Mouse (Mus musculus) naive thymus-derived CD4-positive, alpha-beta T cell, adult 2 months (primary cell): ENCODE data around the gene Pde2a.

Source experiments
- DNase-seq: peaks from one replicate; pipeline ENCODE4 v3.0.0-alpha.2; 2011; ENCODE audit warnings: low read depth

The Pde2a gene

DNA sequence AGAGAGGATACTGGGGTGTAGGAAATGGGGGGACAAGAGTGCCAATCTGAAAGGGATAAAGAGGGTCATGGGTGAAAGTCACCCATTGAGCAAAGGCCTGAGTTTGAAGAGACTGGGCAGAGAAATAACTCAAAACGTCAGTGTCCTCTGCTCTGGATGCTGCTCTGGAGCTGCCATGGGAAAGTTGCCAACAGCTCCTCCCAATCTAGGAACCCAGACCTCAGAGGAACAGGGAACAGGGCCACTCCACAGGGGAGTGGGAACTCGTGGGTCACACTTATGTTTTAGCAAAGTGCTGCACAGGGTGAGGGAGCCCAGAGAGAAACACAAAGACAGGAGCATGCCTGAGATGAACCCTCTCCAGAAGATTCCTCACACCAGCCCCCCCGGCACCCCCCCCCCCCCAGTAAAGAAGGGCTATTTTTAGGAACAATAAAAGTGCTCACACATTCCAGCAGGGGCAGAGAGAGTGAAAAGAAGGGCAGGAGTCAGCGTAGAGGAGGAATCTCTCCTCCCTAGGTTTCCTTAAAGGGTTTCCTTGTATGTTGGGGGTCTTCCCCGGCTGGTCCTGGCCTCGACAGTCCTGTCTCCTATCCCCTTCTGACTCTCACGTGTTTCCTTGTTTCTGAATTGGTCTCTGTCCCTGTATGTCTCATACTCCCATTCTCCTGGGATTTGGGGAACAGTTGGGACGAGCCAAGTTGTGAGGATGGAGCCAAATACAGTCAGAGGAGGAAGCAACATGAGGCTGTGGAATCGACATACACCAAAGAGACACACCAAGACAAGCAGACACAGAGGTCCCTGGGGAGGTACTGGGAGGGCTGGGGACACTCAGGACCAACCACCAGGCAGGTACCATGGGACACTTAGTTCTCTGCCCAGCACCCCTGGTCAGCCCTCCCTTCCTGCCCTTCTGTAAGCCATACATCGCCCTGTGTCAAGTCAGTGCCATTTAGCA, 51.4 kb downstream of the Pde2a start:
- DNase-seq = no peak

DNA sequence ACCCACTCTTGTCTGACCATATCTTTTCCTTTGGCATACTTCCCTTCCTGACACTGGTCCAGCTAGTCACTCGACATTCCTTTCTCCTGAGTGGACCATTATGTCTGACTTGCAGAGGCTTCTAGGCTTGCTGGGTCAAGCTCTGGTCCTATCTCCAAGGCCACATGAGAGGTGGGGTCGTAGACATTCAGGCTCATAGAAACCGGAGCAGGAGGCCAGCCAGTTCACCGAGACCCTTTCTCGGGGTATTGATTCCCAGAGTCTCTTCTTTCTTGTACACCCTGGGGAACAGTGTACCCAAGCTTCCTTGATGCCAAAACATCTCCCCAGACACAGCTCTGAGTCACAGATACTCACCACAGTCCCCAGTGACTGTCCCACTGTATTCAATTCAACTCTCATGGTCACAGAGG, 52.9 kb downstream of the Pde2a start:
- no peak for DNase-seq

DNA sequence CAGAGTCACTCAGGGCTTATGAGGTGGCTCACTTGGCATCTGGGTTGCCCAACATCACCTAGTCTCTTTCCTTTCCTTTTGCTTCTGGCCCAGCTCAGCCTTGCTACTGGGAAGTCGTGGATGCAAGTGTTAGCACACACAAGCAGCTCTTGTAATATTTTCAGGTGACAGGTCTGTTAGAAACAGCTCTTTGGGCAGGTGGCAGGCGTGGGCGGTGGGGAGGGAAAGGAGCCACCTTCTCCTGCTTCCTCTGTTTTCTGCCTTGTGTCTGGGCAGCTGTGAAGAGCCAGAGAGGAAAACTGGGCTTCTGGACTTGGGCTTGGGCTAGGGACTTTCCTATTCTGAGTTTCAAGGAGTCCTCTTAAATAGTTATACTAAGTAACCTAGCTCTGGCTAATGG, 54.5 kb downstream of the Pde2a start:
- DNase-seq = no peak

DNA sequence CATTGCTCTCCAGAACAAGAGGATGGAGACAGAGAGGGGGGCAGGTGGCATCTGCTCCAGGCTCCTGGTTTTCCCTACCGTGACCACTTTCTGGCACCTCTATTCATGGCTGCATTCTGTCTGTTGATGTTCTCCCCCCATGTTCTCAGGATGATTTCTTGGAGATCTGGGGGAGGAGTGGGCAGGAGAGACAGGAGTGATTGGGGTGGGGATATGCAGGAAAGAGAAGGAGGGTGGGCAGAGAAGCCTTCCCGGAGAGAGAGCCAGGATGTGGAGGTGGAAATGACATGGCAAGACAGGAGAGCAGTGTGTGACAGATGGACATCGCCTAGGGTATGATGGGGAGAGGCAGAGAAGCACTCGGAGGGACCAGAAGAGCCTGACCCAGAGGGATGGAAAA, 55.0 kb downstream of the Pde2a start:
- DNase-seq = no peak

DNA sequence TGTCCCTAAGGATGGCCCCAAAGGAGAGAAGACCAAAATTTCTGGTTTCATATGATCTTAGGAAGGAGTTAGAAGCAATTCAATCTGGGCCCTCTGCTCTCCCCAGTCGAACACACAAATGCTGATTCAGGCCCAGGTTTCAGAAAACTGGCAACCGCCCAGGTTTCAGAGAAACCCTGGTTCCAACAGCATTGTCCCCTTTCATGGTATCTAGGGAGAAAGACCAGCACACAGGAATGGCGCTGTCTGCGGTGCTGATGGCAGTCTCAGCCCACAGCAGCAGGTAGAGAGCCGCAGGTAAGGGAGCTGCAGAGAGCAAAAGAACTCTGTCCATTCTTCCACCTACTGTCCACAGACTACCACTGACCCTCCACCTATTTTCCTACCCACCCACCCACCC, 55.7 kb downstream of the Pde2a start:
- DNase-seq = no peak

DNA sequence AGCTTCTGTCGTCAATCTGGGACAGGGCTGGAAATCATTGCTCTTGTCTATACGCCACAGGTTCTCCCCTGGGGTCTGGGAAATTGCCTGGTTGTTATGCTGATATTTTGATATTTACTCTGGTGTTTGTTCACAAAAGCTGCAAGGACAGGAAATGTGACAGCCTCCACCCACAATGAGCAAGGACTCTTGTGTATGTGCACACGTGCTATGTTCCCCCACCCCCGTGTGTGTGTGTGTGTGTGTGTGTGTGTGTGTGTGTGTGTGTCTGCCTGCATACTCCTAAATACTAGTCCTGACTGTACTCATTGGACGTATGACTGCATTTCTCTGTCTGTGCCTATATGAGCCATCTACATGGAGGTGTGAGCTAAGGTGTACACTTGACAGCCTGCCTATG, 56.6 kb downstream of the Pde2a start:
- peak; percentile 59 for DNase-seq

DNA sequence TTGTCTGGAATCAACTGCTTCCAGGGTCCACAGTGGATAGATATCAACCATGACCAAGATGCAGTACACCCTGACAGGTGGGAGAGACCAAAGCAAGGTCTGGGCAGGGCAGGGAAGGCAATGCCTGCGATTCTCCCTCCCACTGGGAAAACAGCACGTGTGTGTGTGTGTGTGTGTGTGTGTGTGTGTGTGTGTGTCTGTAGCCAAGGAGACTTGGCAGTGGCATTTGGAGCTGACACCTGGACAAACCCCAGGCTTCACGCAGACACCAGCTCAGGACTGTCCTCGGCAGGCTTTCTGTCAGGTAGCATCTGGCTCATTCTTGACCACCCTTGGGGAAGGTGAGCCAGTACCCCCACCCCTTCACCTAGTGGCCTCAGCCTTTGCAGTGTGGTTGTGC, 58.4 kb downstream of the Pde2a start:
- DNase-seq = no peak

DNA sequence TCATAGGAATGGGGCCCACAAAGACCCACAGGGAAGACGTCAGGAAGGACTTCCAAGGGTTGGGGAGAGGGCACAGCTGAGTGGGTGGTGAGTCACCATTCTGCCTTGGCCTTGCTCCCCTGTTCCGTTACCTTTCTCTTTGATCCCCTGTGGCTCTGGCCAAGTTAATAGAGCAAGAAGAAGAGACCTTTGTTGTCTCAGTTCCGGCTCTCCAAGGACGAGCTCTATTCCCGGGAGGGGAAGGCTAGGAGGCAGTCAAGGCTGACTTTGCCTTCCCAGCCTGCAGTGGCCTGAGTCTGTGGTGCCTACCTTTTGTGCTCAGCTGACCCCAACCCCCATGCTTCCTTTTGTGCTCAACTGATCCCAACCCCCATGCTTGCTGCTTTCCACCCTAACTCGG, 59.2 kb downstream of the Pde2a start:
- no peak for DNase-seq

DNA sequence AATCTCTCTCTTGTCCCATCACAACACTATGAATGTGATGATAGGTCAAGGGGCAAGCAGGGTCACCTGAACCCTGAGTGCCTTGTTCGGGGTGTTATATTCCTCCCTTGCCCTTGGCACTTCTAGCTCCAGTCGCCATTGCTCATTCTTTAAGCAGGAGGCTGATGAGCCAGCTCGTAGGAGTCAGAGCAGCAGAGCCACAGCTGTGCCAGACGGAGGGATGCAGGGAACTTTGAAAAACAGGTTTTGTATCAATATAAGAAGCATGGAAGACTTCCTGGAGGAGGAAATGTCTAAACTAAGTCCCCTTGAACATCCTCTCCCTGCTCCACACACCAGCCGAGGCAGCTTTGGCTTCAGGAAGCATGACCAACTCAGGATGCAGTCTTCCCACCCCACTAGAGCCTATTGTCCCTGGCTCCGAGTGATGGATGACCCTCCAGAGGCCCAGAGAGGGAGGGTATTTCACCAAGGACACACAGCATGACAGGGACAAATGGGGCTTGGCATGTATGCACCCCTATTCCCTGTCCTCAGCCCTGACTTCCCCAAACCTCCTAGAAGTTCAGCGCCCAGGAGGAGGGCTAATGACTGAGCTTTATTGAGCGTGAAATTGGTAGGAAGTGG, 60.5 kb downstream of the Pde2a start:
- DNase-seq = no peak

DNA sequence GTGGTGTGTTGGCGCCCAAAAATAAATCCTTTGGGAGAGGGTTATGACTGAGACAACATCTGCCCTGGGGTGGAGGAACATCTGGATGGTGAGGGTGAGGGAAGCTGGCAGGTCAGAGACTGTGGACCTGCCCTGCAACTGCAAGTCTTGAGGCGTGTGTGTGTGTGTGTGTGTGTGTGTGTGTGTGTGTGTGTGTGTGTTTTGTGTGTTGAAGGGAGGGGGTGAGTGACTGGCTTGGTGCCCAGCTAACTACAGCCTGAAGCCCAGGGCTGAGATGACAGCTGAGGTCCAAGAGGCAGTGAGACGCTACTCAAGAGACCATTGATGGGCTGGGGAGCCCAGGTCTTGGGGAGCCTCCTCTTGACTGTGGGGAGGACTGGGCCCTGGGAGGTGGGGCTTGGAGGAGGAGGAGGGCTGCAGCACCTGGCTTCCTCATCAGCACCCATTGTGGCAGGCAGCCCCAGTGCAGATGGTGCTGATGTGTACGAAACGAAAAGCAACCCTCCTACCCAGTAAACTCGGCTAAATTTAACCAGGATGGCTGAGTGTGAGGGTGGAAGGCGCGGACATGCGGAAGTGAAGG, 61.1 kb downstream of the Pde2a start:
- no peak for DNase-seq

DNA sequence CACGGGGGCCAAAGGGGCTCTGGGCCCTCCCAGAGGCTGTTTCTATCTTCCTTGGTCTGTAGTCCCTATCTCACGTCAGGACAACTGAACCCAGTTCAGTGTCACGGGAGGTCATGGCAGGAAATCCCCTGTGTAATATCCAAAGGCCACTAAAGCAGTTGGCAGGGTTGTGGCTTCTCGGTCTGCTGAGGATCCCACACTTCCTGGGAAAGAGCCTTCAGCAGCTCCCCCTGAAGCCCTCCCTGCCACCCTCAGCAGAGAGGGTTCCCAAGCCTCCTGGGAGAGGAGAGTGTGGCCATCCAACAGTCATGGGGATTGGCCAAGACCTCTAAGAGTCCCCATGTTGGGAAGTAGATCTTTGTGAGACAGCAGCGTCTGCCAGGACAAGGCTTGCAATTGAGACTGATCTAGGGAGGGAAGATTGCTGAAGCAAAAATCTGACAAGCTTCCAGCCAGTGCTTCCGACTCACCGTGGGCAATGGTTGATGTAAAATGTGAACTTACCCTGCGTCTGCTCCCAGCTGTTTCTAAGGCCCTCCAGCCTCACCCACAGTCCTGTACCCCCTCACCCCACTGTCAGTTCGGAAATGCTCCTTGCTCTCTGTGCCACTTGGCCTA, 62.1 kb downstream of the Pde2a start:
- no peak for DNase-seq

DNA sequence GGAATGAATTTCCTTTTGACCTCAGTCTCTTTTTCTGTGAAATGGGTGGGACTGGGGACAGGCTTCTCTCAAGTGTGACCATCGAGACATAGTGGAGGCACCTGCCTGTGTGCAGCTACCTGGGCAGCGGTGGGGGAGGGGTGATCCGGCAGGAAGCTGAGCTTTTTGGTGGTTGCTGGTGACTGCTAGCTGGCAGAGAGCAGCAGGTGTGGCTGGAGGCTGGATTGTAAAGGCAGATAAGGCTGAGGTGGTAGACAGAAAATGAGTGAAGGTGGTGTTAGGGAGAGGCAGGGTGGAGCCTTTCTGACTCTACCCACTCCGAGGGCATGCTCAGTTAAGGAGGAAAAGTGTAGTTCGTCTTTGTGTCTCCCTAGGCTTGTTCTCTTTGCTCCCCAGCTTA, 65.6 kb downstream of the Pde2a start:
- no peak for DNase-seq

DNA sequence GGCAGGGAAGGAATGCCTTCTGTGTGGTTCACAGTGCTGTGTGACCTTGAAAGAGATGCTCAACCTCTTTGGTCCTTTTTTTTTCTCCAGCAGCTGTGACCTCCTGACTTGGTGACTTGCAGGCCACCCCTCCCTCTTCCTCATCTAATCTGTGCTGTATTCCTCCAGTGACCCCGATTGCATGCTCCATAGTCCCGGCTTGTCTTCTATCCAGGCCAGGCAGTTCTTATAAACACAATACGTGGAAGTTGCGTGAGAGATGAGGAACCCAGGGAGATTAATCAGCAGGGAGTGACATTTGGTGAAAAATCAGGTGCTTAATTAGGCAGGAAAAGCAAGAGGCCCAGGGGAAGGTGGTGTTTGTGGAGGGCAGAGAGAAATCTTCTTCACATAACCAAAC, 69.5 kb downstream of the Pde2a start:
- no peak for DNase-seq

DNA sequence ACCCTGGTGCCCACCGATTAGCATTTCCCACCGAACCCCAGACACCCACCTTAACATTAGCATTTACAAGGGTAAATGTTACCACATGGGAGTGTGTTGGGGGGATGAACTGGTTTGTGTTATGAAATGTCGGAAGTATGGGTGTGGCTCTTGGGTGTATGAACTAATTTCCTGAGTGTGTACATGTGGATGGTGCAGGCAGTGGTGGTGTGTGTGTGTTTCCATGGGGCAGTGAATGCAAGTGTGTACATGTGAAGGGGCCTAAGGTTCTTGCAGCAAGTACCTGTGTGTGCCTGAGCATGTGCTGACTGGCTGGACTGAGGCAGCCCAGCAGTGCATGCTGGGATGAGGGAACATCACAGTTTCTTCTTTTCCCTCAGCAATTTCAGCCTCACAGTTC, 76.9 kb downstream of the Pde2a start:
- no peak for DNase-seq

DNA sequence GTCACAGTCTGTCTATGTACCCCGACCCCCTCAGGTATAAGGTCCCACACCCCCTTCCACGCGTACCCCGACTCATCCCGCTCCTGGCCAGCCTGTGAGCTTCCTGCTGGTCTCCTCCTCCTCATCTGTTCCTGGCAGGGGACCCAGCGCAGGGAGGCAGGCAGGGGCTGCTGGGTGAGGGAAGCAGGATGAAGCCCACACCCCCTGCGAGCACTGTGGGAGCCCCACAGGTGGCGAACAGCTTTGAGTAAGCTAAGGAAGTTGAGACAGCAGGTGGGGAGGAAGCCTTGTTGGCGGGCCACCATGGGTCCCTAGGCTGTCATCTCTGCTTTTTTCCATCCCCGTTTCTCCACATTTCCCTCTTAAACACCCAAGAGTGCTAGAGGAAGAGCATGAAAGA, 77.8 kb downstream of the Pde2a start:
- DNase-seq = no peak

DNA sequence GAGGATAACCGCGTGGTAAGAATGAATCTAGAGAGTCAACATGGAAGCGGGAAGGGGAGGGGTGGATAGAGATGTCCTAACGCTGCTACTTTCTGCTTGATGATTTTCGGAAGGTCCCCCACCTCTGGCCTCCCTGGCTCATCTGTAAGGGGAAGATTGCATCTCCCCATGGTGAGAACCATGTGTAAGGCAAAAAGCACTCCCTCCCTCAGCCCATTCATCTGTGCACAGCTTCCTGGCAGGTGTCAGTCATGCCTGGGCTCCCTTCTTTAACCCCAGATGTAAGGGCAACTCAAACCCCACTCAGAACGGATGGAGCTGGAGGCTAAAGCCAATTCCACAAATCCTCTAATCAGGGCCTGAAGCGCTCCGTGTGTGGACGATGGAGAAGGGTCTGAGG, 78.2 kb downstream of the Pde2a start:
- DNase-seq = no peak

DNA sequence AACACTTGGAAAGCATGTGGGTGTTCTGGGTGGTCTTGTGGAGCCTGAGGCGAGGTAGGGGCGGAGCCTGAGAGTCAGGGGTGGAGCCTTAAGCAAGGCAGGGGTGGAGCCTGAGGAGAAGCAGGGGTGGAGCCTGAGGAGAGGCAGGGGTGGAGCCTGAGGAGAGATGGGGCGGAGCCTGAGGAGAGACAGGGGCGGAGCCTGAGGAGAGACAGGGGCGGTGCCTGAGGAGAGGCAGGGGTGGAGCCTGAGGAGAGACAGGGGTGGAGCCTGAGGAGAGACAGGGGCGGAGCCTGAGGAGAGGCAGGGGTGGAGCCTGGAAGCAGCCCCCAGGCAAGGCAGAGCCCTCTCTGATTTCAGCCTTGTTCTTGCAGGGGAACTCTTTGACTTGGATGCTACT, 79.7 kb downstream of the Pde2a start:
- DNase-seq = no peak

DNA sequence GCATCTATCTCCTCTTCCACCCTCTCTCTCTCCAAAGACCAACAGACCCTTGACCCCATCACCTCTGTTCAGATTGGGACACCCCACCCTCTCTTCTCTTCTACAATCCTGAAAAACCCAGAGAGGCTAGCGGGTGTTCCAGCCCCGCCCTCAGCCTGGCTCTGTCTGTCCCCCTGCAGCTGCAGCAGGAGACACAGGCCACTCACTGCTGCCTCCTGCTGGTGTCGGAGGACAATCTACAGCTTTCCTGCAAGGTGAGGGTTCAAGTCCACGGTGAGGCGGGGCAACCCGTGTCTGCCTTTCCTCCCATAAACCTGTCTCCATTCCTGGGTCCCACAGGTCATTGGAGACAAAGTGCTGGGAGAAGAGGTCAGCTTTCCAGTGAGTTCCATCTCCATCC, 80.2 kb downstream of the Pde2a start:
- DNase-seq = peak; percentile 51

DNA sequence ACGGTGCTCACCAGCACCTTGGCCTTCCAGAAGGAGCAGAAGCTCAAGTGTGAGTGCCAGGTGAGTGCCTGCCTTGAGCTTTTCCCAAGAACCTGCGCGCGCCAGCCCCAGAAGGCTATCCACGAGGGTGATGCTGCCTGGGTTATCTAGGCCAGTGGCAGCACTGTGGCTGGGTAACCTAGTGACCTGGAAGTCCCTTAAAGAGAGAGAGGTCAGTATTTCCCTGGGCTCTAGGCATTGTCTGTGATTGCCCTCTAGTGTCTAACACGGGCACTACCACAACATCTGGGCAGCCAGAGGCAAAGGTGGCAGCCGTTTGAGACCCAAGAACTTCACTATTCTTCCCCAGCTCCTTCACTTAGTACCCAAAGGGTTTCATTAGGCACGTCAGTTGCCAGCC, 81.9 kb downstream of the Pde2a start:
- DNase-seq = peak; percentile 85

DNA sequence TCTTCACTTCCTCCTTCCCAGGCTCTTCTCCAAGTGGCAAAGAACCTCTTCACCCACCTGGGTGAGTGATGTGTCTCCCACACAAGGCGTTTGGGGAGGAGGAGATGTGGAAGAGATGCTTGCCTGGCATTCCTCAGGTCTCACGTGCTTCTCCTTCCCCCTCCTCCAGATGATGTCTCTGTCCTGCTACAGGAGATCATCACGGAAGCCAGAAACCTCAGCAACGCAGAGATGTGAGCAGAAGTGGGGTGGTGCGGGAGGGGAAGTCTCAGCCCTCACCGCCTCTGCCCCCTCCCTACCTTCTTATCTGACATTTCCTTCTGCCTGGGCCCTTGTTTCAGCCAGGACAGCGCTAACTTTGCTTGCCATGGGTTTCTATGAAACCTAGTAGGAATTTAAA, 82.3 kb downstream of the Pde2a start:
- peak; percentile 77 for DNase-seq

DNA sequence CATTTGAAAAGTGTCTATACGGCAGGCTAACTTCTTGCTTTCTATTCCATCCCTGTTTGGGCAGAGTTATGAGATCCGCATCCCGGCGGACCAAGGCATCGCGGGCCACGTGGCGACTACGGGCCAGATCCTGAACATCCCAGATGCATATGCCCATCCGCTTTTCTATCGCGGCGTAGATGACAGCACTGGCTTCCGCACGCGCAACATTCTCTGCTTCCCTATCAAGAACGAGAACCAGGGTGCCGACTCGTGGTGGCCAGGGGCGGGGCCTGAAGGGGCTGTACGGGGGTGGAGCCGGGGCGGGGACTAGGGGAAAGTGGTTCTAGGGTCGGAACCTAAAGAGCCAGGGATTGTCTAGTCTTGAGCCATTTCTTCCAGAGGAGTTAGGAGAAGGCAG, 83.0 kb downstream of the Pde2a start:
- peak; percentile 73 for DNase-seq

DNA sequence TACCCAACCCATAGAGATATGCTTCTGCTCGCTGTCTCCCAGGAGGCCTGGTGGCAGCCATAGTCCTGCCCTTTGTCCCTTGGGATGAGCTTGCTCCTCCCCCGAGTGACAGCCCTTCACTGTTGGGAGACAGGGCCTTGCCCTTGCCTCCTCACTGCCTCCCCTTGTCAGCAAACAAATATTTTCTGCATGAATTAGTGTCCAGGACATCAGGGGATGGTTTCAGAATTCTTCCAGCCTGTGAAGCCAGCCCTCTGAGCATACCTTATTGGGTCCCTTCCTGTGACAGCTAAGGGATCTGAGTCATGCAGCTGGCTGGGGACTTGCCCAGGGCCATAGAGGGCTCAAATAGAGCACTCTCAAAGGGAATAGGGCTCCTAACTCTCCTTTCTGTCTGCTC, 87.7 kb downstream of the Pde2a start:
- no peak for DNase-seq

DNA sequence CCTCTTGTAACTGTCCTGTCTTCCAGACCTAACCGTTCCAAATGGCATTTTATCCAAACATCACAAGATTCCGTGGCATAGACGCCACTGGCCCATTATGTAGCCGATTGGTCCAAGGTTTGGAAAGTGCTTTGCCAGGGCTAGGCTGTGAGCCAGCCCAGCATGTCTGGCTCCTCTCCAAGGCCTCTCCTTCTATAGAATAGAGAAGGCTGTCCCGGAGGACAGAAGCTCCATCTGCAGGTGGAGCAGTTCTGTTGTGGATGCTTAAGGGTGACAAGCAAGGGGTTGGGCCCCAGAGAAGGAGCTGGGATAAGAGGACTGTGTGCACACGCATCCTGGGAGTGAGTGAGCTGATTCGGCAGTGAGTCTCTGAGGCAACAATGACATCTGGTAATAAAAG, 92.2 kb downstream of the Pde2a start:
- no peak for DNase-seq
